Mouse (Mus musculus) adrenal gland, adult 8-10 months (tissue): ENCODE results near the gene 4931408C20Rik. TPM values are rescaled to one million over a fixed set of nuclear protein-coding genes. Genes with fewer than 3 reads are reported as not detected.

Experiments used
- DNase-seq: peaks from one replicate; pipeline ENCODE4 v3.0.0; 2022
- total RNA-seq, 4 experiments: library from RNA; stranded (reverse); gene quantifications; 2 replicates each; pipeline ENCODE4 v1.2.4; 2022

The 4931408C20Rik gene
- total RNA-seq, result not detected

DNA sequence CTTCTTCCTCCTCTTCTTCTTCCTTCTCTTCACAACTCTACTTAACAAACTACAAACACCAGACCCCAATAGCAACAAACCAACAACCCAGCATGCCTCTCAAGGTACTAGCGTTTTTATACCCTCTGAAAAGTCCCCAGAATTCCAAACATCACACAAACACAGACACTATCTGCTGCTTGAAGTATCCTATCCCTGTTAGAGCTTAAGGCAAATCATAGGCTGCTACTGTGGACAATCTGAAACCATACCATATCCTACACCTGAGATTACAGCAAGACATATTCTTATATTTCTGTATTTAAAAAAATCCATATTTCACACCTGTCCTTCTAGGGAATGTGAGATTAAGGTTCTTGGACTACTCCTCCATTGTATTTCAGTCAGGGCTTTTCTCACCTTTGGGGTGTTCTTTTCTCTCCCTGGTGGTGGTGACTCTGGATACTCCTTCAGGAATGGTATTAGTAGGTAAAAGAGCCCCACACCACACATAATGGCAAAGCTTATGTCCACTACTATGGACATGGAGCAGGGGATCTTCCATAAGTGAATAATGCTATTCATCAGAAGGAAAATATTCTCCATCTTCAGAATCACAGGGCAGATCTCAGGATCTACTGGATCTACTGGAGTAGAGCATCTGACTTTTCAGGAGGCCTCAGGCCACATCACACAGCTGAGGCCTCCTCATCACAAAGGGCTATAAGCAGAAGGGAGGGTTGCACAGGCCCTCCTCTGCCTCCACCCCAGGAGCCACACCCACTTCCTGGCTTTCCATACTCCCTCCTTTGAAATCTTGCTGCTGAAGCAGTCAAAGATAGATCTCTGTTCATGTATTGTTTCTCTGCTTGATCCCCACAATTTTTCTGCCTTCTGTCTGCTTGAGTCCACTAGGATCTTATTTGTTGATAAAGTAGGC, at the start of gene 4931408C20Rik:
Gene 4931408C20Rik, minus strand, starts transcription at position 619 of the 919 bp plus-strand sequence.
- peak; percentile 4 for DNase-seq

DNA sequence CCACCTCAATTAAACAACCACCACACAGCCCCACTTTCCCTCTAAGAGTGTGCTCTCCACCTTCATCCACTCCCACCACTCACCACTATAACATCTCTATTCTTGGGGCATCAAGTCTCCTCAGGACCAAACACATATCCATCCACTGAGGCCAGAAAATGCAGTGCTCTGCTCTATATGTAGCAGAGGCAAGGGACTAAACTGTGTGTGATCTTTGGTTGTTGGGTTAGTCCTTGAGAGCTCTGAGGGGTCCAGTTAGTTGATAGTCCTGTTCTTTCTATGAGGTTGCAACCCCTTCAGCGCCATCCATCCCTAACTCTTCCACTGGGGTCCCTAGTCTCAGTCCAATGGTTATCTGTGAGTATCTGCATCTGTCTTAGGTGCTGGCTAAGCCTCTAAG, 666 bp upstream of the 4931408C20Rik start:
- no peak for DNase-seq

DNA sequence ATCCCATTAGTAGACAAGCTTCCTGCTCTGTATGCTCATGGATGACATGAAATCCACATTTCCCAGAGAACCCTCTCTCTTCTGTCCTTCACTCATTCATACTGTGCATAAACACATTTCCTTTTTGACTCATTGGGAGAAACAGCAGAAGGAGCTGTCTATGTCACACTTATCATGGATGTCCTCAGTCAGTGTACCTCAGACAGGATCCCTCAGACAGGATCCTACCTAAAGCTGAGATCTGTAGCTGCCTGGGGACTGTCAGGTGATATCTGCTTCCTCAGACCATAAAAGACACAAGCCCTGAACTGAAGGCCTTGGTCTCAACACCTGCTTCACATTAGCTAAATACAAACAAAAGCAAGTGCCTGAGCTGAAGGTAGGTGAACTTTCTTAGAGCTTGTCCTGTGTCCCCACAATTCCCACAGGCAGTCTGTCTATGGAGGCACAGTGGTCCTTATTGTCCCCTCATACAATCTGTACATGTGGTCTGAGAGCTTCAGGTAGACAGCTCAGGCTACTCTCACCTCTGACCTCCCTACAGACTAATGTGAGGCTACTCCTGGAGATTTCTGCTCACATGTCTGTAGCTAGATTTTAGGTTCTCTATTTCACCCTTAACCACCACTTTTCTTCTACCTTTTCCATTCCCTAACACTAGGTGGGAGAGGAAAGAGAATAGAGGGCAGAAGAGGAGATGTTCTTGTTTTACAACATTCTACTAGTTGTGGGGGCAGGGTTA, 1.1 kb downstream of the 4931408C20Rik start:
- no peak for DNase-seq

DNA sequence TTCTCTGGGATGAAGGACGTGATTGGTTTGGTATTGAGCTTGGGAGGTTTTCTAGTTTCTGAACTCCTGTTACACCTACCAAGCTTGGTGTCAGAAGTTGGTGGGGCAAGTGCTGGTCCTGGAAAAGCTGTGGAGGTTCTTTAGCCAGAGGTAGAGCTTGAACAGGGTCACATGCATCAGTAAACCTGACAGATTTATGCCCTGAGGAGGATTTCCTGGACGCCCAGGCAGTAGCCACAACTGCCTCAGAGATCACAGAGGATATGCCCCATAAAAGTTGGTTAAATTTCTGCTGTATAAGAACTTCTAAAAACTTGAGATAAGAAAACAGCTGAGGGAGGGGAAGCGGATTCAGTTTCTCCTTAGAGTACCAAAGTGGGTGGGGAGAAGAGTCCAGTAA, 1.9 kb downstream of the 4931408C20Rik start:
- no peak for DNase-seq

DNA sequence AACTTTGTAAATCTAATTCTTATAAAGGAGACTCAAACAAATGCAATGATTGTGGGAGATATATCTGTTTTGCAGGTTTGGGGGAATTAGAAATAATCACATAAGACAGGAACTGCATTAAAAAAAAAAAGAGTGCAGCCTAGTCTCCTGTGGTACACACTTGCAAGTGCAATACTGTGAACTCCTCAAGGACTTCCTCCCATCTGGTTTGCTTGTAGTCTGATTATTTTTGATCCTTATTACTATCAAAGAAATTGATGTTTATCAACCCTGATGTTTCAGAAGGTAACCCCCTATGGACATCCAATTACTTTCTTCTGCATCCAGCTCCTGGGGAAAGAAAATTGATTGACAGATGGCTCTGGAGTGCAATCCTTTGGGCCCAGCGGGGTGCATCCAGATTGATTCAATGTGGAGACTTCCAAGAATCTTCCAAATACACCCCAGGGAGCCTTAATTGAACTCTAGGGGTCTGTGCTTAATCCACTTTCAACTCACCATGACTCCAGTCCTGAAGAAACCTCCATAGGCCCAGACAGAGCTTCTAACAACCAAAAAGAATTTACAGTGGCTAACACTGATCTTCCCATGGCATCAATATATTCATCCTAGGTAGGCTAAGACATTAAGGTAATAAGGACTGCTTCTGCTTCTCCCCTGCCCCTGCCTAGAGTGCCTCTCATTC, 37.4 kb downstream of the 4931408C20Rik start:
- no peak for DNase-seq

DNA sequence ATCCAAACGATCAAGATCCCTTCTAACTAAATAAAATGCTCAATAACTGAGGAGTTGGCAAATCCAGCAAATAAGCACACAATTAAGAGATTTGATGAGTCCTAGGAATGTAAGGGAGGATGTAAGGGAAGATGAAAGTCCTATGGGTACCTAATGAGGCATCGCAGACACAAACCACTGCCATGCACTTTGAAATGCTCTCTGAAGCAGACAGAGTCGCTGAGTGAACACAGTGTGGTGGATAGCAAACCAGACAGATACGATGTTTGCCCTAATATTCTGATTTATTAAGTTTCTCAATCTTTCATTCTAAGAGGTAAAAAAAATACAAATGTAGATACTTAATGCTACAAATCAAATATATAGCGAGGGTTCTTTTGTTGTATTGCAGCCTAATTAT, 51.2 kb downstream of the 4931408C20Rik start:
- no peak for DNase-seq
